Mouse (Mus musculus): ENCODE results near the gene Spdye4a.

The Spdye4a gene

DNA sequence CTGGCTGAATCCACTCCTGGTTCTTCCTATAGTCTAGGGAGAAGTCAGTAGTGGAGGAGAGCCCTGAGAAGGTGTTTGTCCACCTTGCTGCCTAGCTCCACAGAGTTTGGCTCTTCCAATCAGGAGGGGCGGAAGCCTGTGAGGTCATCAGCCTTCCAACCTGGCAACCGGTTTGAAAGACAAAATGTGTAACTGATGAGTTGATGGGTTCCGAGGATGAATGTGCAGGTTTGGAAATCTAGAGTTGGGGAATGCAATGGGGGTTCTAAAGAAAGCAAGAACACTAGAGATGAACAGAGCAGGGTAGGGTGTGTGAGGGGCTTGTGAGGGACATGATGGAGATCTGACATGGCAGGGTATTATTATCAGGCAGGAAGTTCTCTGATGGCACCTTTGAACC is at the start of gene Spdye4a:
TSS of gene Spdye4a (minus strand) at position 101 of the 400 bp plus-strand sequence.
- no peak for DNase-seq

DNA sequence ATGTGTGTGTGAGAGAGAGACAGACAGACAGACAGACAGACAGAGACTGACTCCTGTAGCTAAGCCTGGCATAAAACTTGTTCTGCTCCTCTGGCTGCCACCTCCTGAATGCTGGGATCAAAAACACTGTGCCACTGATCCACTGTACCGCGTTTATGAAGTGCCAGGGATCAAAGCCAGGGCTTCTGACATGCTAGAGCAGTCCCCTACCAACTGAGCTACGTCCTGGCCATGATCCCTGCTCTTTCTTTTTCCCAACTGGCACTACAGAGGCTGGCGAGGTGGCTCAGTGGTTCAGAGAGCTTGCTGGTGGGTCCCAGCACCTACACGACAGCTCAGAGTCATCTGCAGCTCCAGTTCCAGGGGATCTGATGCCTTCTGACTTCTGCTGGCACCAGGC is 49.1 kb upstream of the Spdye4a start:
- DNase-seq: peak; percentile 56 to 61

DNA sequence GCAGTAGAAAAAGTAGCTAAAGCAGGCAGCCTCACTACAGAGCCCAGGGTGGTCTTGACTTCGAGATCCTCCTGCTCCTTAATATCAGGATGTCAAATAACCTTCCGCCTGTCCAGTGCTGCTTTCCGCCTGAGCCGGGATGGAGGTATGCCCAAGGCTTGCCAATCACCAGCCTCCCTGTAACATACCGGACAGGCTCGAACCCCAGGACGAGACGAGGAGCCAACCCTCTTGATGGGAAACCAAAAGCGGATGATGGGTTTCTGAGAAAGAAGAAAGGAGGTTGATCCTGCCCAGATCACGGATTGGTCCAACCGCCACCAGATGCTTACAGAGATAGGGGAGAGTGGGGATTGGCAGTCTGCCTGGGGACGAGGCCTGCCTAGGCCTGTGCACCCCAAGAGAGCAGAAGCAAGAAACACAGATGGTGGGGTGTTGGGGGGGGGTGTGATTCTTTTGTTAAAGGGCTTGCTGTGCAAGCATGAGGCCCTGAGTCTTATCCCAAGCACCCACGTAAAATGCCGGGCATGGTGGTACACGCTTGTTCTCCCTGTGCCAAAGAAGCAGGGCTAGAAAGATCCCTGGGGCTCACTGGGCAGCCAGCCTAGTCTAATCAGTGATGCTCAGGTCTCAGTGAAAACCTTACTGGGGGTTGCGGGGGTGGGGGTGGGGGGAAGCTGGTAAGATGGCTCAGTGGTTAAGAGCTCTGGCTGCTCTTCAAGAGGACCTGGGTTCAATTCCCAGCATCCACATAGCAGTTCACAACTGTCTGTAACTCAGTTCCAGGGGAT is 46.0 kb upstream of the Spdye4a start:
- peak; percentile 79 to 86 for DNase-seq

DNA sequence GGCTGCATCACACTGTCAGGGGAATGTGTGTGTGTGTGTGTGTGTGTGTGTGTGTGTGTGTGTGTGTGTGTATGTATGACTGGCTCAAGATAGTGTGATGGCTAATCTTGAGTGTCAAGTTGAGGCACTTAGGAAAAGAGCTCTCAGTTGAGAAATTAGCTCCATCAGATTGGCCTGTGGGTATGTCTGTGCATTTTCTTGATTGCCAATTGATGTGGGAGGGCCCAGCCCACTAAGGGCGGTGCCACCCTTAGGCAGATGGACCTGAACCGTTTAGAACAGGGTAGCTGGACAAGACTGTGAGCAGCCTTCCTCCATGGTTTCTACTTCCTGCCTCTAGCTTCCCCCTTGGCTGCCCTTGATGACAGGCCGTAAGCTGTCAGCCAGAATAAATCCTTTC is 45.4 kb upstream of the Spdye4a start:
- no peak for DNase-seq

DNA sequence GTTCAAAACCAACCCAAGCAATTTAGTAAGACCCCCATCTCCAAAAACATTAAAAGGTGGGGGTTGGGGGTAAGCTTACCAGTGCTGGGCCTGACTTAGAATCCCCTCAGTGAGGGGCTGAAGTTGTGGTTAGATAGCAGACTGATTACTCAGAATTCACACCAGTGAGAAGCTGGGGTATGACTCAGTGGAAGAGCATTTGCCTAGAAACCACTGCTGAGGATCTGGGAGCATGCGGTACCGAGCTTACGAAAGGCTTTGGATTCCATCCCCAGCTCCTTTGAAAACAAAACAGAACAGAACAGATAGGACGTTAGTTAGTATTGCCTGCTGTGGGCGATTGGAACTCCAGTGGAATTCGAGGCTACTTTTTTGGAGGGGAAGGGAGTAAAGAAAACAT is 45.0 kb upstream of the Spdye4a start:
- DNase-seq: peak in 1 of 2 experiments; percentile 2

DNA sequence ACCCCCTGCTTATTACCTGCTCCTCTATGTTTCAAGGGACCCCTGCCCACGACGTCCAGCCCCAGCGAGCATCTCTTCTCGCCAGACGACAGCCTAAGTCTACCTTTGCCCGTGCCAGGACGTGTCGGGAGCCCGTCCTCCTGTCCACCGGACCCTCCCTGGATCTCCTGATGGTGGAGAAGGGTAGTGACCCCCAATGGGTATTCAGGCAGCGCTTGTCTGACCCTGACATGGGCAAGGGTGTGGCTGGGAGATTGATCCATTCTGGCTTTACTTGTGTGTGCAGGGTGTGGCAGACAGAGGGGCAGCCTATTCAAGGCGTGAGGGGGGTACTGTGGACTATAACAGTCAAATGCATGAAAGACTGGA is 43.4 kb upstream of the Spdye4a start:
- DNase-seq: no peak

DNA sequence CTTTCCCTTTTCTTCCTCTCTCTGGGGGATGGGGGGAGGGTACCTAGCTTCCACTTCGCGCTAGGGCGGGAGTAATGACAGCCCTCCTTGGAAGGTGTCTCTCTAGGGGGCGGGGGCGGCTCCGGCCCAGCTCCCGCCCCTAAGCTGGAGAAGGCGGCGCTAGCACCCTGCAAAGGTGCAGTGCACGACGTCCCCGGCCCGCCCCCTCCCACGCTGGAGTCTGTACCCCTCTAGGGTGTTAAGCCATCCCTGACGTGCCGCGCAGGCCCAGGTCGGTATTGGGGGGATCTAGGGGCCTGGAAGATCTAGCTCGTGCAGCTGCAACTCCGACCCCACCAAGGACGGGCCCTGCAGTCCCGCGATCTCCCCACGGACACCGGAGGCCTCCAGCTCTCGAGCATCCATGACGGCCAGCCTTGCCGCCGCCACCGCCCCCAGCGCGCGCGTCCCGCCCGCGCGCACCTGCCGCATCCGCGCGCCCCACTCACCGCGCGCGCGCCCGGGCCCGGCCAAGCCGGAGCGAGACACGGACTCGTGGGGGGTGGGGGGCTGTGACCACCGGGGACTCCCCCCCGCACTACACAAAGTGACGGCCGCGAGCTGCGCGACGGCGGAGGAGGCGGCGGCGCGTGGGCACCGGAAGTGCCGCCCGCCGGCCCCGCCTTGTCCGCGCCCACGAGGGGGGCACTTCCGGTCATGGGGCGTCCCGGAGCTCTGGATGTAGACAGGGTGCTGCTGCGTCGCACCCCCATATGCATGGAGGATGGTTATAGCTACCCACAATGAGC is 42.9 kb upstream of the Spdye4a start, which contains the start of gene Zfp316:
TSS of gene Zfp316 (minus strand) at position 660 of the 788 bp plus-strand sequence.
- peak; percentile 90 for DNase-seq

DNA sequence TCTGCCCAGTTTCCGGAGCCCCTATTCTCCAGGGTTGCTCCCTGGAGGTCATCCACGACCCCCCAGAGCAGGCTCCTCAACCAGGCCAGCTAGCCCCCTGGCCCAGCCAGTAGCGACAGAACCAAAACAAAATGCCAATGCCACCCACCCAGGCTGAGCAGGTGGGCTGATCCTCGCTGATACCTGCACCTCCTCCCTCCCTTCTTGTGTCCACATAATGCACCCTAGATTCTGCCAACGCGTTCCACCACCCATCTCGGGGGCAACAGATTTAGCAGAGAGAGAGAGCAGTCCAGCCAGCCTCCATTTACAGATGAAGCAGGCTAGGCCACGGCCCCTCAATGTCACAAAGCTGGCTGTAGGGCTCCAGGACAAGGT is 42.3 kb upstream of the Spdye4a start:
- no peak for DNase-seq

DNA sequence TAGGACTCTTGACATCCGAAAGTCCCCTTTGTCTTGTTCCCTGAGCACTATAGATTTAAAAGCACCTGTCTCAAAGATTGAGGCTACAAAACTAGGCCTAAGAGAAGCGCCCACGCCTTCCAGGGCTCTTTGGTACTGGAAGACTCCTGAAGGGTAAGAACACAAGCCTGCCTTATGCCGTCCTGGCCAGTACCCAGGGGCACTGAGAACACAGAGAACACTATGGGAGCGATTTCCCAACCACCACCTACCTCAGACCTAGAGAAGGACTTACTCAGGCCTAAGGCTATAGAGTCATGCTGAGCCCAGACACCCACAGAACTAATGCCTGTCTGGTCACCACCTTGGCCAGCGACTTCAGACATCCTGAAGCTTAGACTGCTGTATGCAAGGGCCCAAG is 40.1 kb upstream of the Spdye4a start:
- DNase-seq: no peak

DNA sequence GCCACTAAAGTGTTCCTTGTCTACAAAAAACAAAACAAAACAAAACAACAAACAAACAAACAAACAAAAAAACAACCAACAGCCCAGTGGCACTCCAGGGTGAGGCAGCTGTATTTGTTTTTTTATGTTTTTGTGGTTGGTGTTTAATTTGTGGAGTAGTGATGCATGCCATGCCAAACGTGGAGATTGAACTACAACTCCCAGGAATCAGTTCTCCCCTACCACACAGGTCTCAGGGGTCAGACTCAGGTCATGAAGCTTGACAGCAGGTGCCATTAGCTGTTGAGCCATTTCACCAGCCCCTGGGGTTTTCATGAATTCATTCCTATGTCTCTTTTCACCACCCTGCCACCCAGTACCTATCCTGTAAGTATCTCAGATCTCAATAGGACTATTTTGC is 38.7 kb upstream of the Spdye4a start:
- no peak for DNase-seq

DNA sequence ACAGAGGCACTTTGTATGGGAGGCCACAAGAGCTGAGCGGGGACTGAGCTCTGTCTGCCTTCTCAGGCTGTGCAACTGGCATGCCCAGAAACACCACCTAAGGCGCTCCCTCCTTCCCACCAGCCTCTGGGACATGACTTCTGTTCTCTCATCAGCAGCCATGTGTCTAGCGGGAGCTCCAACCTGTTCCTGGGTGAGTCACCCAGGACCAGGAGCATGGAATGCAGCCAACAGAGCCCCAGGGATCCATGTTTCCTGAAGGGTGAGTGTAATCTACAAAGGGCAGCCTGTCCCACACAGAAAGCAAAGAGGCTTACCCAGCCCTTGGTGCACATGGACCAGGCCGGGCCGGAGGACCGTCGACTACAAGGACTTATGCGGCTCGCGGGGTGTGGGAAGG is 38.0 kb upstream of the Spdye4a start:
- DNase-seq: peak in 1 of 2 experiments; percentile 41

DNA sequence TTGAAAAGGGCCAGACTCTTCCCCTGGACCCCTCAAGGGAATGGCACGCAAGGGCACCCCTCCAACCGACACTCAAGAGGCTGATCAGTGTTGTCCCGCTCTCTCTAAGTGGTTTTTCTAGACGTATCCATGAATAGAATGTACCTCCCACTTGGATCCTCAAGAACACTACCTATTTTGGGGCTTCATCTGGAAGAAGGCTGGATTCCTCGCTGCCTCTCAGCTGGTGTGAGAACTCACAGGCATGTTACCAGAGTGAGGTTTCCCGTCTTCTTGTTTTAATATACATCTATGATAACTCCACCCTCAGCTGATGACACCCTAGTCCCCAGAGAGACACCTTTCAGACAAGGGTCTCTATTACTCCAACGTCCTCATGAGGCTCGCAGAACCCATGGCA is 34.9 kb upstream of the Spdye4a start:
- no peak for DNase-seq

DNA sequence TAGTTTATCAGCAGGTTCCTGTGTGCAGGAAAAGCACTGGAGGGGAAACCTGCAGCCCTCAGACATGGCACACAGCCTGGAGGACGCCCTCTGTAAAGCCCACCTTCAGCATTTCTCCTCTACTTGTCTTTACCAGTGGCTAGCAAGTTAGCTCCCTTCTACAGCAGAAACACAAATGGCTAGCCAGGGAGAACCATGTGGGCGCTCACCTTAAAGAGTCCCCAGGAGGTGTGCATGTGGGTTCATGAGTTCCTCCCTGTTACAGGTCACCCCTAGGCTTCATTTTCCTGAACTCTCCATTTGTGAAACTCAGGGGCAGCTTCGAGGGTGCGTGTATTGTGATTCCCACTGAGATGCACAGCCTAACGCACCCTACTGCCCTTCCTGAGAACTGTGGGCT is 29.1 kb upstream of the Spdye4a start:
- DNase-seq: no peak

DNA sequence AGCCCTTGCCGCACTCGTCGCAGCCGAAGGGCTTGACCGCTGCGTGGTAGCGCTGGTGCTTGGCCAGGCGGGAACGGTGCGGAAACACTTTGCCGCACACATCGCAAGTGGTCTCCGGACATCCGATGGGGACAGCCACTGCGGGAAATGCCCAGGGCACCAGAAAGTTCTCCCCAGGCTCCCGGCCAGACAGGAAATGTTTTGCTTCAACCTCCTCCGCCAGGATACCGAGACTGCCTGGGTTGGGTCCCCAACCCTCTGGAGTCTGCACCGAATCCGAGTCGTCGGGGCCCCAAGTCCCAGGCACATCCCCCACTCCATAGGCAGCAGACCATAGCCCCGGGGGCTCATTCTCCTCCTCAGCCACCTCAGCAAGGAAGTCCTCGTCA is 28.4 kb upstream of the Spdye4a start:
- DNase-seq: no peak

DNA sequence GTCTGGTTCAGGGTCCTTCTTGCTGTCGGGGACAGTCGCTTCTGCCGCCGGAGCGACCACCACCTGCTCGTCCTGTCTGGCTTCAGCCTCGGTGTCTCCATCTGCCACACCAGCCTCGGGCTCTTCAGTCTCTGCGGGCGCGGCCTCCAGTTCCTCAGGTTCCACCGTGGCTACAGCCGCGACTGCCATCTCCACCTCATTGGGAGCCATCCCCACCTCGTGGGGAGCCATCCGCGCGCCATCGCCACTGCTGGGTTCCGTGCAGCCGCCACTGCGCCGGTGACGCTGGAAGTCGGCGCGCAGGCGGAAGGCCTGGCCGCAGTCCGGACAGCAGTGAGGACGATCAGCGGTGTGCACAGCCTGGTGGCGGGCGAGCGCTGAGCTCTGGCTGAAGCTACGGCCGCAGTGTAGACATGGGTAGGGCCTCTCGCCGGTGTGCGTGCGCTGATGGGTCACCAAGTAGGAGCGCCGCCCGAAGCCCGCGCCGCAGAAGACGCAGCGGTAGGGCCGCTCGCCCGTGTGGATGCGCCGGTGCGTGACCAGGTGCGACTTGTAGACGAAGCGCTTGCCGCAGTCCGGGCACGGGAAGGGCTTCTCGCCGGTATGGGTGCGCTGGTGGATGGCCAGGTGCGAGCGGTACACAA is 27.9 kb upstream of the Spdye4a start:
- DNase-seq: peak; percentile 71 to 75

DNA sequence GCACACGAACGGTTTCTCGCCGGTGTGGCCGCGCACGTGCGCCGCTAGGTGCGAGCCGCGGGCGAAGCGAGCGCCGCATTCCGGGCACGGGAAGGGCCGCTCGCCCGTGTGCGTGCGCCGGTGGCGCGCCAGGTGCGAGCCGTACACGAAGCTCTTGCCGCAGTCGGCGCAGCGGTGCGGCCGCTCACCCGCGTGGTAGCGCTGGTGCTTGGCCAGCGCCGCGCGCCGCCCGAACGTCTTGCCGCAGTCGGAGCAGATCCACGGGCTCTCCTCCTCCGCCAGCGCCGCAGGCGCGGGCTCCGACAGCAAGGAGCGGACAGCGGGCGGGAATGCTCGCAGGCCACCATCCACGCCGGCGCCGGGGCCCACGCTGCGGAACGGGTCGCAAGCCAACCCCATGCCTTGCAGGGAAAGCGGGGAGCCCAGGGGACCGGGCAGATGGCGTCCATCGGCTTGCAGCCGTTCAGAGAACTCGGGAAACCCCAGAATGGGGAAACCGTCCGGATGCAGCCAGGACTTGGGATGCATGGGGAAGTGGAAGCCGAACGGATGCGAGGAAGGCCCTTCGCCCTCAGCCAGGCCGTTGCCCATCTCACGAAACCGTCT is 27.3 kb upstream of the Spdye4a start:
- DNase-seq: peak; percentile 79 to 80

DNA sequence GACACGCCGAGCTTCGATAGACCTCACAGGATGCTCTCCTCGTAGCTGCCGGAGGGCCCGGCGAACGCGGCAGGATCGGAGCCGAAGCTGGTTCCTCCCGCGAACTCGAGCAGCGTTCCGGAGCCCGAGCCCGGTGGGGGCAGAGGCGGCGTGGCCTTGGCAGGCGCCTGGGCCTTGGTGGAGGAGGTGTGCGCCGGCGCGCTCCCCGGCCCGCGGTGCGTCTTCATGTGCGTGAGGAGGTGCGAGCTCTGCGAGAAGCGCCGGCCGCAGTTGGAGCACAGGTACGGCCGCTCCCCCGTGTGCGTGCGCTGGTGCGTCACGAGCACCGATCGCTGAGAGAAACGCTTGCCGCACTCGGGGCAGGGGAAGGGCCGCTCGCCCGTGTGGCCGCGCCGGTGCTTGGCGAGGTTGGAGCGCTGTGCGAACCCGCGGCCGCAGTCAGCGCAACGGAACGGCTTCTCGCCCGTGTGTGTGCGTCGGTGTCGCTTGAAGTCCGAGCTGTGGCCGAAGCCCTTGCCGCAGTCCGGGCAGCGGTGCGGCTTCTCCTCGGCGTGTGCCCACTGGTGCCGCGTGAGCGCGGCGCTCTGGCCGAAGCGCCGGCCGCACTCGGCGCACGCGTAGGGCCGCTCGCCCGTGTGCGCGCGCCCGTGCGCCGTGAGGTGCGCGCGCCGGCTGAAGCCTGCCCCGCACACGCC is 26.6 kb upstream of the Spdye4a start:
- DNase-seq: peak; percentile 68 to 70

DNA sequence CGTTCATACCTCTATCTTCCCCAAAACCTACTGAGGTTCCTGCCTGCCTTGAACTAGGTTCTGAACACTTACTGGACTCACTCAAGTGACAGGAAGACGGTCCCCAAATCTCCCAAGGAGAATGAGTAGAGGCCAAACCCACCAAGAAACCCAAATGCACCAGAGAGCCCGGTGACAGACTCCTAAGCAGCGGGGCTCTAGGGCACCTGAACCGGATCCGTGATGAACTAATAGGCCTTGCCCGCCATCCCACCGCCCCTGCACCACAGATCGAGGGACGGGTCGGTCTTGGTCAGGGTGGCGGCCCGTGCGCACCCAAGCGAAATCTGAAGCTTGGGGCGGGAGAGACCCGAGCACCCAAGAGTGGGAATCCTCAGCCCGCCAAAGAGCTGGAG is 26.1 kb upstream of the Spdye4a start:
- DNase-seq: no peak

DNA sequence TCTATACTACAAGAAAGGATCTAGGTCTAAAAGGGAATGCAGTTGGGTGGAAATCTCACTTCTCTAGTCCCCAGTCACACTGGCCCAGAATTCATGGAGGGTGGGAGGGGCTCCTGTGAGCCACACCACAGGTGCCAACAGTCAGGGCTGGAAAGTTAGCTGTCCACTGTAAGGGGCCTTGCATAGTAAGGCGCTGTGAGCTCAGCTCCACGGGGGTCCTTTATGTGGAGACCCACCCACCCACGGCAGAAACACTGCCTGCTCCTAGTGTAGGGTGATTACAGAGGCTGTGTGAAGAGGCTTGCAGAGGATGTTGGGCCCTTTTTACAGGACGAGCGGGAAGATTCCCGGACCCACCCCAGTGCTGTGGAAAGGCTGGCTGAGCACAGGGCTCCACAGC is 25.3 kb upstream of the Spdye4a start:
- no peak for DNase-seq

DNA sequence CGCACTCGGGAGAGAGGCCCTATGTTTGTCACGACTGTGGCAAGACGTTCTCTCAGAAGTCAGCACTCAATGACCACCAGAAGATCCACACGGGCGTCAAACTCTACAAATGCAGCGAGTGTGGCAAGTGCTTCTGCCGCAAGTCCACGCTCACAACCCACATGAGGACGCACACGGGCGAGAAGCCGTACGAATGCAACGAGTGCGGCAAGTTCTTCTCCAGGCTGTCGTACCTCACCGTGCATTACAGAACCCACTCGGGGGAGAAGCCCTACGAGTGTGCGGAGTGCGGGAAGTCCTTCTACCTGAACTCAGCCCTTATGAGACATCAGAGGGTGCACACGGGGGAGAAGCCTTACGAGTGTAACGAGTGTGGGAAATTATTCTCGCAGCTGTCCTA is 18.2 kb upstream of the Spdye4a start:
- no peak for DNase-seq

DNA sequence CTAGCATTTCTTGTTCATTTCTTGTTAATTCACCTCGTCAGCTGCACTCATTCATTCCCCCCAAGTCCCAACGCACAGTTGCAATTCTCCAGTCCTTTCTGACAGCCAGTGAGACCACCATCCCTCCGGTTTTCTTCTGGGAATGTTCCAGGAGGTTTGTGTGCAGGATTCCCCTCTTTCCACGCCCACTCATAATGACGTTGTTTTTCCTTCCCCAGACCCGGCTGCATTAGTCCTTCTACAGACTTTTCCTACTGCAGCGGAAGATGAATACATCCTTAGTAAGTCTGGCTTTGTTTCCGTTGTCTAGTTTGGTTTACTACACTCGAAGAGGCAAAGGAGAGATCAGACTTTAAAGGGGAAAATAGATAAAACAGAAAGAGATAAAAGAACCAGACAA is 9.3 kb upstream of the Spdye4a start:
- DNase-seq: no peak

DNA sequence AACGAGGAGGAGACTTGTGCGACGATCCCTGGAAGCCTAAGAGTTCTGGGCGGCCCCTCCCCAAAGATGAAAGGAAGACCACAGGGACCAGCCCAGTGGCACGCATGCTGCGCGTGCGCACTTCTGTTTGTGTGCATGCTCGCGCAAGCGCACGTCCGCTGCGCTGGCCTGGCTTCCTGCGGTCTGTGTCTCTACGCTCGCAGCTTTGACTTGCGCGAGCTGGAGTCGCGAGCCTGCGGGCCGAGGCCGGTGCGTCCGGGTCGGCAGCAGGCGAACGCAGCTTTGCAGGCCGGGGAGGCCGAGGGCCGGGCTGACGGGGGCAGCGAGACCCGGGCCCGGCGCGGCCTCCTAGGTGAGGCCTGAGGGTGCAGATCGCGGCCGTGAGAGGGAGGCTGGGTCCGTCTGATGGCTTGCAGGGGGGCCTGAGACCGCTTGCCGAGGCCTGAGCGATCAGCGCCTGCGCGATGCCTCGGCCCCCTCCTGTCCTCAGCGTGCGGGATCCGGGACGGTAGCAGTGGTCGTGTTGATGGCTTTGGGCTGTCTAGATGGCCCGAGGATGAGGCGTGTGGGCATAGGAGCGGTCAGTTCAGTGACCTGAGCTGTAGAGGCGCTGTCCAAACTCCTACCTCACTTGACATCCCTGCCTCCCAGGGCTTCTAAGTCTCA is 8.5 kb upstream of the Spdye4a start, which contains the start of gene Zfp12:
TSS of gene Zfp12 (plus strand) at position 136 of the 666 bp plus-strand sequence.
- peak; percentile 95 to 97 for DNase-seq
